Mouse (Mus musculus): Measurements from ENCODE around the gene 1810055G02Rik. TPM values are rescaled to one million over a fixed set of nuclear protein-coding genes. Genes with fewer than 3 reads are reported as not detected.

1810055G02Rik gene
- polyA plus RNA-seq, 1 experiment = 11.1 TPM

GRCm38 (mm10) chr19:3710436-3710835 lies 2.3 kb downstream of the 1810055G02Rik start:
- Histone ChIP-seq H3K27me3 (replicated peaks) (no peaks in the 10 kb centered on the region), H3K4me1 (peaks cover 32% of the 10 kb centered on the region), H3K4me3 (replicated peaks) (no peak overlapping the region), H3K36me3 (replicated peaks; ENCODE audit: low read length) (peaks cover 23% of the 10 kb centered on the region), H3K9me3 (no peaks in the 10 kb centered on the region)
- TF ChIP-seq FLI1 (IDR thresholded peaks at IDR 0.05; ENCODE audit: low read length) (no peak), GATA1 (IDR thresholded peaks at IDR 0.05; ENCODE audit: borderline replicate concordance, low read length) (no peak)

- H3K9me3 ChIP-seq = no peaks in the 10 kb centered on the region
- H3K36me3 ChIP-seq (replicated peaks; ENCODE audit: low read length) = peaks cover 50% of the 10 kb centered on the region
Measured at GRCm38 (mm10) chr19:3714381-3714780, 6.3 kb downstream of the 1810055G02Rik start.

DNA sequence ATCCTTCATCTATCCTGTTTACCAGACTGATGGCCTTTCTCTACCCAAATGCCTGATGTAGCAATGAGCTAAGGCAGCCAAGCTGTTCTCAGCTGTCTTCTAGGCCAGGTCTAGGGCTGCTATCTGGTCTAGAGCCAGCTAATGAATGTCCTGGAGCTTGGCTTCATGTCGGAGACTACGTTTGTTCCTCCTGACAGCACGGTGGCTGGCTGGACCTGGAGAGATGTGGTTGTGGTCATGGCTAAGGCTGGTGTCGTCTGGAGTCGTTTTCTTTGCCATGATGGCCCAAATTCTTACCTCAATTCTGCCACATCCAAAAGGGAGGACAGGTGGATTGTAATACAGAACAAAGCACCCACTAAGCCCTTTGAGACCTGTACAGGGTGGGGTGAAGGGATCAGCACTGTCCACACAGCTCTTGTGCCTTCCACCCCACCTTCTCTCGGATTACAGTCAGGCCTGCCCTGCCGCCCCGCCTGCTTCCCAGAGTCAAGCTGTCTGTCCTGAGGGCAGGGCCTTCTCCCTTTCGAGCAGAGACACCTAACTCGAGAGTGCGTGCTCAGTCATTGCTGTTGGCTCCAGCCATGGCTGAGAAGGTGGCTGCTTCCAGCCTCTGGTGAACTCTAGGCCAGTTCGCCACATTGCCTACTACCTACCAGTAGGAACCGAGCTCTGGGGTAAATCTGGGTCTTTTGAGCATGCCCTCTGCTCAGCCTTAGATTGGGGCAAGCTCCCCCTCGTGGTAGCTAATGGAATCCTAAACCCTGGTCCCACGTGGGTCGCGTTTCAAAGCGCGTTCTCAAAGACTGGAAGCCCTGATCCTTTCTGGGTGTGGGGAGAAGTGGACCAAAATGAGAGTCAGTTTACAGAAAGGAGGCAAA lies 10.6 kb downstream of the 1810055G02Rik start:
- Histone ChIP-seq H3K36me3 (replicated peaks; ENCODE audit: low read length) (peaks cover 43% of the 10 kb centered on the region), H3K9me3 (peaks cover 9% of the 10 kb centered on the region), H3K27me3 (replicated peaks) (no peaks in the 10 kb centered on the region), H3K4me1 (peaks cover 17% of the 10 kb centered on the region), H3K4me3 (replicated peaks) (peak overlapping the region; percentile 94)
- TF ChIP-seq GATA1 (IDR thresholded peaks at IDR 0.05; ENCODE audit: borderline replicate concordance, low read length) (no peak), FLI1 (IDR thresholded peaks at IDR 0.05; ENCODE audit: low read length) (no peak)

More at GRCm38 (mm10) chr19:3714381-3714780, 6.3 kb downstream of the 1810055G02Rik start:
- H3K27me3 ChIP-seq (replicated peaks) = no peaks in the 10 kb centered on the region
- TF ChIP-seq GATA1 (IDR thresholded peaks at IDR 0.05; ENCODE audit: borderline replicate concordance, low read length) = no peak
- no peak for TF ChIP-seq FLI1 (IDR thresholded peaks at IDR 0.05; ENCODE audit: low read length)
- peaks cover 11% of the 10 kb centered on the region for H3K4me1 ChIP-seq
- no peak overlapping the region for H3K4me3 ChIP-seq (replicated peaks)

DNA sequence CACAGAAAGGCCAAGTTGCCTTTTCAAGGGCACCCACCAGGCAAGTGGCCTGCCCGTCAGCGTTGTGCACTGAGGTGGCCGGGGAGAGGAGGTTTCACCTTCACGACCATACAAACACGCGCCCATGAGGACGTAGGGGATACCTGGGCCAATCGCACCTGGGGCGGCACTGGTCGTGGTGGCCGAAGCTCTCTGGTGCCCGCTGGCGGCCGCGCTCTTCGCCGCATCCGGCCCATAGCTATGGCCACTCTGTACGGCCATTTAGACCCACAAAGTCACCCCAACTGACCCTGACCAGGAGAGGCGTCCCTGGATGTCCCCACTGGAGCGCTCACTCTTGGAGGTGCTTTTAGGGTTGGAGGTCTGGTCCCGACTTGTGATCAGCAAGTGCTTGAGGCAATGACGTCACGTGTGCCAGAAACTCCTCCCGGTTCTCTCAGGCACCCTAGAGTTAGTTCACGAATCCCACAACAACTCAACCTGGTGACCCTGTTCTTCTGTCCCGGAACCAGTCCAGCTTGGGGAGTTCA lies 11.3 kb downstream of the 1810055G02Rik start:
- H3K36me3 ChIP-seq (replicated peaks; ENCODE audit: low read length) = peaks cover 37% of the 10 kb centered on the region
- H3K4me1 ChIP-seq = peaks cover 19% of the 10 kb centered on the region
- no peak for TF ChIP-seq FLI1 (IDR thresholded peaks at IDR 0.05; ENCODE audit: low read length)
- TF ChIP-seq GATA1 (IDR thresholded peaks at IDR 0.05; ENCODE audit: borderline replicate concordance, low read length) = no peak
- peaks cover 11% of the 10 kb centered on the region for H3K9me3 ChIP-seq
- H3K4me3 ChIP-seq (replicated peaks) = peak overlapping the region; percentile 94
- H3K27me3 ChIP-seq (replicated peaks) = no peaks in the 10 kb centered on the region

DNA sequence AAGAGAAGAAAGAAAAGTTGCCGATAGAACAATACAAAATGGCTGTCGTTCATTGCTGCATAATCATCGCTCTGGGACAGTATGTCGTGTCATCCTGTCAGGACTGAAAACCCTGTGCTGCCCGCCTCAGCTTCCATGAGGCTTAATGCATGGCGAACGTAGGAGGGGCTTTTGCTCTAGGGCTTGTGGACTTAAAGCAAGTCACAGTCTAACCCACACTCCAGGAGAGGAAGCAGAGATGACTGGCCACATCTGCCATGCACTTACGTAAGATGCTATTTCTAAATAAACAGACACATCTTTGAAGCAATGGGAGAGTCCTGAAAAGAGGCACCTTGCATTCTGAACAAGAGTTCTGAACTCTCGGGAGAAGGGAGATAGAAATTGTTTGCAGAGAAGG lies 15.1 kb downstream of the 1810055G02Rik start:
- Histone ChIP-seq H3K9me3 (peaks cover 11% of the 10 kb centered on the region), H3K36me3 (replicated peaks; ENCODE audit: low read length) (no peaks in the 10 kb centered on the region), H3K4me1 (peaks cover 19% of the 10 kb centered on the region), H3K4me3 (replicated peaks) (no peak overlapping the region), H3K27me3 (replicated peaks) (peaks cover 3% of the 10 kb centered on the region)
- TF ChIP-seq GATA1 (IDR thresholded peaks at IDR 0.05; ENCODE audit: borderline replicate concordance, low read length) (no peak), FLI1 (IDR thresholded peaks at IDR 0.05; ENCODE audit: low read length) (no peak)

- Histone ChIP-seq H3K9me3 (peaks cover 11% of the 10 kb centered on the region), H3K4me3 (replicated peaks) (no peak overlapping the region), H3K4me1 (peaks cover 15% of the 10 kb centered on the region), H3K36me3 (replicated peaks; ENCODE audit: low read length) (no peaks in the 10 kb centered on the region), H3K27me3 (replicated peaks) (peaks cover 5% of the 10 kb centered on the region)
- TF ChIP-seq GATA1 (IDR thresholded peaks at IDR 0.05; ENCODE audit: borderline replicate concordance, low read length) (no peak), FLI1 (IDR thresholded peaks at IDR 0.05; ENCODE audit: low read length) (no peak)
Measured at GRCm38 (mm10) chr19:3723904-3724303, 15.8 kb downstream of the 1810055G02Rik start.

GRCm38 (mm10) chr19:3724779-3725178 lies 16.7 kb downstream of the 1810055G02Rik start:
- TF ChIP-seq GATA1 (IDR thresholded peaks at IDR 0.05; ENCODE audit: borderline replicate concordance, low read length) = no peak
- no peak for TF ChIP-seq FLI1 (IDR thresholded peaks at IDR 0.05; ENCODE audit: low read length)
- peaks cover 5% of the 10 kb centered on the region for H3K27me3 ChIP-seq (replicated peaks)

GRCm38 (mm10) chr19:3728901-3729300 lies 20.8 kb downstream of the 1810055G02Rik start:
- H3K27me3 ChIP-seq (replicated peaks) = peaks cover 8% of the 10 kb centered on the region
- no peak overlapping the region for H3K4me3 ChIP-seq (replicated peaks)
- no peak for TF ChIP-seq FLI1 (IDR thresholded peaks at IDR 0.05; ENCODE audit: low read length)
- TF ChIP-seq GATA1 (IDR thresholded peaks at IDR 0.05; ENCODE audit: borderline replicate concordance, low read length) = no peak
- H3K4me1 ChIP-seq = peaks cover 3% of the 10 kb centered on the region; the same call in 1 of the 2 replicates
- H3K36me3 ChIP-seq (replicated peaks; ENCODE audit: low read length) = no peaks in the 10 kb centered on the region
- peaks cover under 1% of the 10 kb centered on the region for H3K9me3 ChIP-seq

More at GRCm38 (mm10) chr19:3724779-3725178, 16.7 kb downstream of the 1810055G02Rik start:
- Histone ChIP-seq H3K36me3 (replicated peaks; ENCODE audit: low read length) (no peaks in the 10 kb centered on the region), H3K9me3 (peaks cover 11% of the 10 kb centered on the region), H3K4me1 (peaks cover 7% of the 10 kb centered on the region), H3K4me3 (replicated peaks) (no peak overlapping the region)

- no peaks in the 10 kb centered on the region for H3K4me1 ChIP-seq
- peaks cover 14% of the 10 kb centered on the region for H3K27me3 ChIP-seq (replicated peaks)
- TF ChIP-seq GATA1 (IDR thresholded peaks at IDR 0.05; ENCODE audit: borderline replicate concordance, low read length) (no peak), FLI1 (IDR thresholded peaks at IDR 0.05; ENCODE audit: low read length) (no peak)
- peaks cover 4% of the 10 kb centered on the region; the same call in 1 of the 2 replicates for H3K9me3 ChIP-seq
- no peak overlapping the region for H3K4me3 ChIP-seq (replicated peaks)
- H3K36me3 ChIP-seq (replicated peaks; ENCODE audit: low read length) = no peaks in the 10 kb centered on the region
Measured at GRCm38 (mm10) chr19:3730781-3731646, 22.9 kb downstream of the 1810055G02Rik start.

All from megakaryocyte, embryonic 14.5 days (primary cell).